Mouse (Mus musculus) liver, embryonic 11.5 days (tissue): ENCODE measurements at regions not wholly inside any gene's neighbourhood (a gene's known extent, or its start where the extent isn't known, plus 50 kb on each side); places are given as distances from the start of the nearest gene placed in this dataset.

ENCODE experiments used
- ATAC-seq: fragments of 200-750 bp; cut with Nextera tagmentation; replicated peaks from 2 replicates; pipeline ENCODE4 v1.8.0; 2017; ENCODE audit warnings: moderate number of reproducible peaks, mild to moderate bottlenecking, moderate TSS enrichment, moderate library complexity; ENCODE audit not compliant: low FRiP score
- DNase-seq: peaks from one replicate; pipeline ENCODE4 v3.0.0-alpha.2; 2017; ENCODE audit warnings: low spot score
- H3K27ac ChIP-seq: fragments of 300-500 bp; sonication (generic); 2 replicates; pipeline ENCODE4 v1.5.1; 2014; ENCODE audit warnings: mild to moderate bottlenecking, low read depth, low read length, control low read depth
- H3K27me3 ChIP-seq: fragments of 300-500 bp; sonication (generic); replicated peaks from 2 replicates; pipeline ENCODE4 v1.6.1; 2014; ENCODE audit warnings: low read length, mixed read lengths; ENCODE audit not compliant: control insufficient read depth, insufficient read depth
- H3K36me3 ChIP-seq: fragments of 300-500 bp; sonication (generic); 2 replicates; pipeline ENCODE4 v1.6.1; 2014; ENCODE audit warnings: mild to moderate bottlenecking, low read length, moderate library complexity, mixed read lengths; ENCODE audit not compliant: control insufficient read depth, insufficient read depth
- H3K4me1 ChIP-seq: fragments of 300-500 bp; sonication (generic); replicated peaks from 2 replicates; pipeline ENCODE4 v1.6.1; 2014; ENCODE audit warnings: low read length, mixed read lengths; ENCODE audit not compliant: control insufficient read depth, insufficient read depth
- H3K4me2 ChIP-seq: fragments of 300-500 bp; sonication (generic); 2 replicates; pipeline ENCODE4 v1.6.1; 2014; ENCODE audit warnings: mild to moderate bottlenecking, control low read depth, moderate library complexity
- H3K4me3 ChIP-seq: fragments of 300-500 bp; sonication (generic); 2 replicates; pipeline ENCODE4 v1.5.1; 2014; ENCODE audit warnings: low read depth, low read length, control low read depth
- H3K9ac ChIP-seq: fragments of 300-500 bp; sonication (generic); 2 replicates; pipeline ENCODE4 v1.6.1; 2014; ENCODE audit warnings: low read depth, low read length, control low read depth
- H3K9me3 ChIP-seq: fragments of 300-500 bp; sonication (generic); 2 replicates; pipeline ENCODE4 v1.6.1; 2016; ENCODE audit warnings: low read length, inconsistent platforms, mixed read lengths; ENCODE audit not compliant: control insufficient read depth
- WGBS: fragments of 180-500 bp; shearing (Covaris S2); extraction: QIAGEN DNeasy Blood & Tissue Kit; methylation state at CpG from one replicate; pipeline ENCODE4 v1.1.7; 2014; 5-methylcytosine and 5-hydroxymethylcytosine counted together

- Histone ChIP-seq H3K4me1 (peaks cover 17% of the 10 kb centered on the region), H3K36me3 (no peaks in the 10 kb centered on the region), H3K9me3 (no peaks in the 10 kb centered on the region), H3K4me2 (no peak overlapping the region), H3K27ac (peak overlapping the region; percentile 52; the same call in 1 of the 2 replicates), H3K9ac (no peak overlapping the region), H3K4me3 (no peak overlapping the region), H3K27me3 (no peaks in the 10 kb centered on the region)
- DNase-seq: no peak
- WGBS: 78% methylated on average over 2 of the region's 2 CpGs
- ATAC-seq: peak; percentile 68
Observed at GRCm38 (mm10) chr17:31747563-31747962, 70.0 kb downstream of the Cryaa start.

GRCm38 (mm10) chr17:31748158-31748557 lies 70.6 kb downstream of the Cryaa start:
- Histone ChIP-seq H3K4me2 (no peak overlapping the region), H3K9ac (no peak overlapping the region), H3K27ac (no peak overlapping the region), H3K4me1 (peaks cover 17% of the 10 kb centered on the region), H3K36me3 (no peaks in the 10 kb centered on the region), H3K4me3 (no peak overlapping the region), H3K9me3 (no peaks in the 10 kb centered on the region), H3K27me3 (no peaks in the 10 kb centered on the region)
- WGBS: 78% methylated on average over 2 of the region's 2 CpGs
- no peak for ATAC-seq
- no peak for DNase-seq

- no peak for DNase-seq
- 66% methylated on average over 6 of the region's 6 CpGs for WGBS
- no peak for ATAC-seq
- Histone ChIP-seq H3K9ac (no peak overlapping the region), H3K4me3 (no peak overlapping the region), H3K36me3 (no peaks in the 10 kb centered on the region), H3K4me1 (peaks cover 17% of the 10 kb centered on the region), H3K27me3 (no peaks in the 10 kb centered on the region), H3K9me3 (no peaks in the 10 kb centered on the region), H3K27ac (no peak overlapping the region), H3K4me2 (no peak overlapping the region)
Observed at GRCm38 (mm10) chr17:31748971-31749370, 71.4 kb downstream of the Cryaa start.

- DNase-seq: no peak
- Histone ChIP-seq H3K27me3 (no peaks in the 10 kb centered on the region), H3K4me2 (no peak overlapping the region), H3K36me3 (no peaks in the 10 kb centered on the region), H3K4me3 (no peak overlapping the region), H3K9me3 (no peaks in the 10 kb centered on the region), H3K4me1 (peaks cover 15% of the 10 kb centered on the region), H3K9ac (no peak overlapping the region), H3K27ac (no peak overlapping the region)
- 60% methylated on average over 2 of the region's 2 CpGs for WGBS
- ATAC-seq: no peak
Observed at GRCm38 (mm10) chr17:31751262-31751661, 73.7 kb downstream of the Cryaa start.

- Histone ChIP-seq H3K27ac (no peak overlapping the region), H3K27me3 (no peaks in the 10 kb centered on the region), H3K4me3 (no peak overlapping the region), H3K4me2 (no peak overlapping the region), H3K36me3 (no peaks in the 10 kb centered on the region), H3K9me3 (no peaks in the 10 kb centered on the region), H3K4me1 (peaks cover 2% of the 10 kb centered on the region), H3K9ac (no peak overlapping the region)
- no peak for DNase-seq
- 60% methylated on average over 9 of the region's 9 CpGs for WGBS
- ATAC-seq: no peak
Observed at GRCm38 (mm10) chr17:31753113-31753858, 75.7 kb downstream of the Cryaa start.

GRCm38 (mm10) chr17:31753859-31754229 lies 76.2 kb downstream of the Cryaa start:
- H3K9me3 ChIP-seq: no peaks in the 10 kb centered on the region
- H3K4me1 ChIP-seq: no peaks in the 10 kb centered on the region
- no peak for ATAC-seq
- no peak overlapping the region for H3K27ac ChIP-seq
- H3K4me2 ChIP-seq: no peak overlapping the region
- no peaks in the 10 kb centered on the region for H3K27me3 ChIP-seq
- H3K4me3 ChIP-seq: no peak overlapping the region
- 31% methylated on average over 4 of the region's 4 CpGs for WGBS
- no peak overlapping the region for H3K9ac ChIP-seq
- no peaks in the 10 kb centered on the region for H3K36me3 ChIP-seq
- no peak for DNase-seq

- Histone ChIP-seq H3K4me1 (no peaks in the 10 kb centered on the region), H3K27ac (no peak overlapping the region), H3K9ac (no peak overlapping the region), H3K9me3 (no peaks in the 10 kb centered on the region), H3K4me3 (no peak overlapping the region), H3K27me3 (no peaks in the 10 kb centered on the region), H3K36me3 (no peaks in the 10 kb centered on the region), H3K4me2 (no peak overlapping the region)
- DNase-seq (no peak), ATAC-seq (no peak)
- 83% methylated on average over 2 of the region's 2 CpGs for WGBS
Observed at GRCm38 (mm10) chr17:31760465-31760864, 82.9 kb downstream of the Cryaa start.

GRCm38 (mm10) chr17:31763078-31763477 lies 85.5 kb downstream of the Cryaa start:
- WGBS: 58% methylated on average over 5 of the region's 5 CpGs
- H3K27ac ChIP-seq: no peak overlapping the region
- no peaks in the 10 kb centered on the region for H3K9me3 ChIP-seq
- DNase-seq (no peak), ATAC-seq (no peak)
- no peak overlapping the region for H3K9ac ChIP-seq
- no peak overlapping the region for H3K4me2 ChIP-seq
- H3K36me3 ChIP-seq: no peaks in the 10 kb centered on the region
- no peaks in the 10 kb centered on the region for H3K27me3 ChIP-seq
- no peak overlapping the region for H3K4me3 ChIP-seq
- H3K4me1 ChIP-seq: no peaks in the 10 kb centered on the region
